In genomic region chr14:46388636-46389035, GRCm38 (mm10) we compare ENCODE assay signal across 7 mouse cellular contexts. TPM values are rescaled to one million over a fixed set of nuclear protein-coding genes. Genes with fewer than 3 reads are reported as not detected.
DNase-seq lines count a peak whose midpoint lies in the region; ATAC-seq lines count a peak whose summit lies in the region.

No protein-coding gene starts in this region.

- no peak; the same call in 1 of the 2 replicates for ATAC-seq in forebrain, embryonic 15.5 days (replicated peaks)
- no peak for ATAC-seq in hindbrain, embryonic 16.5 days
- no peak for ATAC-seq in liver, embryonic 12.5 days
- ATAC-seq in neural tube, embryonic 12.5 days (ENCODE audit: low FRiP score, low read depth), result no peak

- H3K4me2 ChIP-seq in forebrain, embryonic 15.5 days (replicated peaks), result peak overlapping the region; percentile 69
- peak overlapping the region; percentile 84 for H3K4me2 ChIP-seq in hindbrain, embryonic 16.5 days (ENCODE audit: low read length)
- peak overlapping the region; percentile 74 for H3K4me2 ChIP-seq in liver, embryonic 12.5 days
- H3K4me2 ChIP-seq in neural tube, embryonic 12.5 days (replicated peaks), result peak overlapping the region; percentile 78

- DNase-seq in embryo, embryonic 11 days, result peak; percentile 76
- no peak for DNase-seq in cerebellum, adult 8-10 months
- no peak for DNase-seq in cerebellum, postnatal 4 days (ENCODE audit: low spot score in 2 of 2)

- WGBS in forebrain, embryonic 15.5 days, result 0% methylated on average over 27 of the region's 27 CpGs
- under 1% methylated on average over 26 of the region's 27 CpGs for WGBS in hindbrain, embryonic 16.5 days
- WGBS in liver, embryonic 12.5 days (ENCODE audit: insufficient replicate concordance), result under 1% methylated on average over 27 of the region's 27 CpGs
- WGBS in neural tube, embryonic 12.5 days, result 1% methylated on average over 27 of the region's 27 CpGs

- H3K9ac ChIP-seq in forebrain, embryonic 15.5 days (replicated peaks), result no peak overlapping the region
- H3K9ac ChIP-seq in hindbrain, embryonic 16.5 days (ENCODE audit: low read depth, low read length), result no peak overlapping the region; the same call in 1 of the 2 replicates
- H3K9ac ChIP-seq in liver, embryonic 12.5 days, result no peak overlapping the region
- peak overlapping the region; percentile 38; the same call in 1 of the 2 replicates for H3K9ac ChIP-seq in neural tube, embryonic 12.5 days

- peaks cover 50% of the 10 kb centered on the region for H3K4me1 ChIP-seq in forebrain, embryonic 15.5 days
- H3K4me1 ChIP-seq in hindbrain, embryonic 16.5 days (ENCODE audit: control insufficient read depth, insufficient read depth, low read depth, low read length), result peaks cover 30% of the 10 kb centered on the region
- peaks cover 31% of the 10 kb centered on the region for H3K4me1 ChIP-seq in liver, embryonic 12.5 days
- peaks cover 33% of the 10 kb centered on the region for H3K4me1 ChIP-seq in neural tube, embryonic 12.5 days

- peaks cover 86% of the 10 kb centered on the region for H3K27me3 ChIP-seq in forebrain, embryonic 15.5 days
- H3K27me3 ChIP-seq in hindbrain, embryonic 16.5 days (replicated peaks; ENCODE audit: control insufficient read depth, insufficient read depth, low read length), result peaks cover 49% of the 10 kb centered on the region
- peaks cover 96% of the 10 kb centered on the region for H3K27me3 ChIP-seq in liver, embryonic 12.5 days (replicated peaks)
- peaks cover 65% of the 10 kb centered on the region for H3K27me3 ChIP-seq in neural tube, embryonic 12.5 days (replicated peaks)

- H3K4me3 ChIP-seq in forebrain, embryonic 15.5 days, result peak overlapping the region; percentile 51
- peak overlapping the region; percentile 57 for H3K4me3 ChIP-seq in hindbrain, embryonic 16.5 days (ENCODE audit: low read length)
- H3K4me3 ChIP-seq in liver, embryonic 12.5 days, result peak overlapping the region; percentile 56
- H3K4me3 ChIP-seq in neural tube, embryonic 12.5 days, result peak overlapping the region; percentile 50

- H3K27ac ChIP-seq in forebrain, embryonic 15.5 days (replicated peaks), result no peak overlapping the region
- H3K27ac ChIP-seq in hindbrain, embryonic 16.5 days (ENCODE audit: low read depth, low read length), result no peak overlapping the region
- H3K27ac ChIP-seq in liver, embryonic 12.5 days, result no peak overlapping the region
- H3K27ac ChIP-seq in neural tube, embryonic 12.5 days, result no peak overlapping the region

- H3K9me3 ChIP-seq in forebrain, embryonic 15.5 days, result no peaks in the 10 kb centered on the region
- no peaks in the 10 kb centered on the region for H3K9me3 ChIP-seq in hindbrain, embryonic 16.5 days (ENCODE audit: control insufficient read depth, low read length)
- no peaks in the 10 kb centered on the region for H3K9me3 ChIP-seq in liver, embryonic 12.5 days (replicated peaks)
- H3K9me3 ChIP-seq in neural tube, embryonic 12.5 days, result no peaks in the 10 kb centered on the region

- no peaks in the 10 kb centered on the region for H3K36me3 ChIP-seq in forebrain, embryonic 15.5 days
- H3K36me3 ChIP-seq in hindbrain, embryonic 16.5 days (ENCODE audit: control insufficient read depth, insufficient read depth, low read length), result no peaks in the 10 kb centered on the region
- no peaks in the 10 kb centered on the region for H3K36me3 ChIP-seq in liver, embryonic 12.5 days
- no peaks in the 10 kb centered on the region for H3K36me3 ChIP-seq in neural tube, embryonic 12.5 days

RNA-seq across cellular contexts. Expression of gene Bmp4, which starts 1.8 kb away (rescaled TPM):
- polyA plus RNA-seq in forebrain, embryonic 15.5 days (2015; fragmentation: Nextera tagmentation; extraction: Ambion mirVana), result 3.0 and 5.0 TPM in 2 replicates
- polyA plus RNA-seq in hindbrain, embryonic 16.5 days (2015; fragmentation: Nextera tagmentation; extraction: Ambion mirVana), result 5.4 and 7.5 TPM in 2 replicates
- 2.4 and 3.2 TPM in 2 replicates for polyA plus RNA-seq in liver, embryonic 12.5 days (2016; fragmentation: Nextera tagmentation; extraction: Ambion mirVana)
- 13.8 and 18.1 TPM in 2 replicates for polyA plus RNA-seq in neural tube, embryonic 12.5 days (2016; fragmentation: Nextera tagmentation; extraction: Ambion mirVana)

RNA-seq across cellular contexts. Expression of gene Gm15217, which starts 9.4 kb away (rescaled TPM):
- polyA plus RNA-seq in forebrain, embryonic 15.5 days (2015; fragmentation: Nextera tagmentation; extraction: Ambion mirVana), result not detected in 2 replicates
- not detected in 2 replicates for polyA plus RNA-seq in hindbrain, embryonic 16.5 days (2015; fragmentation: Nextera tagmentation; extraction: Ambion mirVana)
- polyA plus RNA-seq in liver, embryonic 12.5 days (2016; fragmentation: Nextera tagmentation; extraction: Ambion mirVana), result not detected in 2 replicates
- not detected in 2 replicates for polyA plus RNA-seq in neural tube, embryonic 12.5 days (2016; fragmentation: Nextera tagmentation; extraction: Ambion mirVana)
